Comparison of ENCODE assay signal across 21 mouse cellular contexts in the genomic region with DNA sequence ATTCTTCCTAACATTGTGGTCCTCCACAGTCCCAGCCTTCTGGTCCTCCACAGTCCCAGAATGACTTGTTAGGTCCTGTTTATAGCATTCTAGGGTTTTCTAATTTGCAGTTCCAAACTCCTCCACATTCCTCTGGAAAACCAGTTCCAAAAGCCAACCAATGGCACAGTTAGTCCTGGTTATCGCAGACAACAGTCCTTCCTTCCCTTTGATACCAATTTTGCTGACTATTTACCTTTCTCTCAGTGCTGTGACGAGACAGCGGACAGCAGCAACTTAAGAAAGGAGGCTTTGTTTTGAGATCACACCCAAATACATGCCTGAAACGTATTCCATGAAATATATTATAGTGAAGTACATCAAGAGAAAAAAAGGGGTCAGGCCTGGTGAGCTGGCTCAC.
"Had no signal": no experiment of that assay in that cellular context is flagged by ENCODE, and none has a peak within 500 bp of the region (broad histone marks: within the 10 kb centered on the region; RNA-seq: fewer than 3 reads in every experiment).

No protein-coding gene starts in this region.

- H3K4me1 ChIP-seq: liver, embryonic 12.5 days; midbrain, embryonic 12.5 days; midbrain, embryonic 15.5 days; neural tube, embryonic 12.5 days; neural tube, embryonic 15.5 days had no signal

- ATAC-seq: liver, embryonic 12.5 days; midbrain, embryonic 15.5 days had no signal

- H3K27me3 ChIP-seq: limb, embryonic 13.5 days; liver, embryonic 12.5 days; midbrain, embryonic 12.5 days; midbrain, embryonic 15.5 days; neural tube, embryonic 12.5 days; neural tube, embryonic 15.5 days had no signal

- H3K36me3 ChIP-seq: limb, embryonic 10.5 days; limb, embryonic 13.5 days; liver, embryonic 12.5 days; midbrain, embryonic 12.5 days; midbrain, embryonic 15.5 days; neural tube, embryonic 12.5 days; neural tube, embryonic 15.5 days had no signal

- H3K9me3 ChIP-seq: limb, embryonic 10.5 days; limb, embryonic 13.5 days; liver, embryonic 12.5 days; midbrain, embryonic 12.5 days; midbrain, embryonic 15.5 days; neural tube, embryonic 12.5 days; neural tube, embryonic 15.5 days had no signal

- H3K9ac ChIP-seq: limb, embryonic 13.5 days; liver, embryonic 12.5 days; midbrain, embryonic 12.5 days; midbrain, embryonic 15.5 days; neural tube, embryonic 12.5 days; neural tube, embryonic 15.5 days had no signal

- DNase-seq: kidney, adult 18-20 months; kidney, adult 9 months; kidney, postnatal 14 days; kidney, postnatal 4 days; lung, adult 18-20 months; lung, postnatal 14 days; right cerebral cortex, adult 18-20 months; right cerebral cortex, postnatal 14 days; right cerebral cortex, postnatal 4 days; thymus, adult 2 months; thymus, postnatal 14 days; thymus, postnatal 4 days had no signal

- H3K4me3 ChIP-seq: limb, embryonic 10.5 days; limb, embryonic 13.5 days; liver, embryonic 12.5 days; midbrain, embryonic 12.5 days; midbrain, embryonic 15.5 days; neural tube, embryonic 12.5 days; neural tube, embryonic 15.5 days had no signal

- H3K27ac ChIP-seq: limb, embryonic 10.5 days; limb, embryonic 13.5 days; liver, embryonic 12.5 days; macrophage; midbrain, embryonic 12.5 days; midbrain, embryonic 15.5 days; neural tube, embryonic 12.5 days; neural tube, embryonic 15.5 days; stomach, postnatal 0 days had no signal

- H3K4me2 ChIP-seq: limb, embryonic 13.5 days; liver, embryonic 12.5 days; midbrain, embryonic 12.5 days; midbrain, embryonic 15.5 days; neural tube, embryonic 12.5 days; neural tube, embryonic 15.5 days had no signal
